Mouse (Mus musculus) kidney, postnatal 0 days (tissue): Measurements from ENCODE around the gene B430306N03Rik. TPM values are rescaled to one million over a fixed set of nuclear protein-coding genes. Genes with fewer than 3 reads are reported as not detected.
"Not testable (repeated sequence)": the region's sequence is repeated elsewhere in the genome, so short reads cannot be mapped to it uniquely, and the experiment has no call there.

Source experiments
- ATAC-seq: fragments of 200-750 bp; cut with Nextera tagmentation; replicated peaks from 2 replicates; pipeline ENCODE4 v1.8.0; 2017; ENCODE audit warnings: low read depth, moderate number of reproducible peaks, moderate TSS enrichment, moderate library complexity; ENCODE audit not compliant: low FRiP score
- DNase-seq: peaks from one replicate; pipeline ENCODE4 v3.0.0-alpha.2; 2016; ENCODE audit warnings: low spot score
- H3K27ac ChIP-seq: fragments of 300-500 bp; sonication (generic); 2 replicates; pipeline ENCODE4 v1.5.1; 2014; ENCODE audit warnings: mild to moderate bottlenecking
- H3K27me3 ChIP-seq: fragments of 300-500 bp; sonication (generic); 2 replicates; pipeline ENCODE4 v1.6.1; 2014; ENCODE audit warnings: low read length, mixed read lengths; ENCODE audit not compliant: insufficient read depth
- H3K36me3 ChIP-seq: fragments of 300-500 bp; sonication (generic); 2 replicates; pipeline ENCODE4 v1.6.1; 2014; ENCODE audit warnings: low read length, mixed read lengths; ENCODE audit not compliant: insufficient read depth
- H3K4me1 ChIP-seq: fragments of 300-500 bp; sonication (generic); replicated peaks from 2 replicates; pipeline ENCODE4 v1.6.1; 2014; ENCODE audit warnings: antibody characterized with exemption, low read length, mixed read lengths; ENCODE audit not compliant: insufficient read depth
- H3K4me2 ChIP-seq: fragments of 300-500 bp; sonication (generic); 2 replicates; pipeline ENCODE4 v1.6.1; 2014; ENCODE audit warnings: mild to moderate bottlenecking, low read length, moderate library complexity, mixed read lengths
- H3K4me3 ChIP-seq: fragments of 300-500 bp; sonication (generic); replicated peaks from 2 replicates; pipeline ENCODE4 v1.5.1; 2014; ENCODE audit warnings: low read depth, low read length
- H3K9ac ChIP-seq: fragments of 300-500 bp; sonication (generic); 2 replicates; pipeline ENCODE4 v1.6.1; 2014; ENCODE audit warnings: low read depth, low read length
- H3K9me3 ChIP-seq: fragments of 300-500 bp; sonication (generic); replicated peaks from 2 replicates; pipeline ENCODE4 v1.6.1; 2016; ENCODE audit warnings: low read length, inconsistent platforms, mixed read lengths
- CTCF ChIP-seq: IDR thresholded peaks from 2 replicates; pipeline ENCODE4 v1.5.1; 2016; ENCODE audit warnings: antibody characterized with exemption, low read depth, mild to moderate bottlenecking, moderate library complexity
- WGBS: fragments of 180-500 bp; shearing (Covaris S2); extraction: QIAGEN DNeasy Blood & Tissue Kit; methylation state at CpG from one replicate; pipeline ENCODE4 v1.1.7; 2014; 5-methylcytosine and 5-hydroxymethylcytosine counted together
- polyA plus RNA-seq: library from polyadenylated mRNA; unstranded; fragments of >200 nt; fragmentation: Nextera tagmentation; extraction: Ambion mirVana; gene quantifications from 2 replicates; pipeline ENCODE4 v1.2.1, GENCODE M21; 2015

B430306N03Rik gene
- polyA plus RNA-seq, 1 experiment from 2014 or later: 0.28 TPM

DNA sequence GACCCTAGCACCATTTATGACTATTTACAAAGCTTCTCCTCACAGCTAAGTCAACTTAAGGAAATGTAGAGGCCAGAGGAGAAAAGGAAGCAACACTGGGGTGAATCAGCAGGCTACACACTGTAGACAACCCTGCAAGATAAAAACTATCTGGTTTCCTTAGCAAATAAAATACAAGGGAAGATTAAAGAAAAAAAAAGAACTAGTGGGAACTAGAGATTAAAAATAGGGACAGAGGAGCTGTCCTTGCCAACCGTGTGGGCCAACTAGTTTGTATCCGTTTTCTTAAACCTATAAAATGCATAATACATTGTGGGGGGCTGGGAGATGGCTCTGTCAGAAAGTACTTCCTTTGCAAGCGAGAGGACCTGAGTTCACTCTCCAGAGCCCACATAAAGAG lies 26.0 kb downstream of the B430306N03Rik start:
- WGBS: 58% methylated on average over 3 of the region's 3 CpGs
- Histone ChIP-seq H3K4me2 (no peak overlapping the region), H3K27me3 (no peaks in the 10 kb centered on the region), H3K4me1 (no peaks in the 10 kb centered on the region), H3K4me3 (no peak overlapping the region), H3K9me3 (no peaks in the 10 kb centered on the region), H3K27ac (no peak overlapping the region), H3K36me3 (no peaks in the 10 kb centered on the region), H3K9ac (no peak overlapping the region)
- DNase-seq (no peak), ATAC-seq (no peak)
- TF ChIP-seq CTCF: no peak

DNA sequence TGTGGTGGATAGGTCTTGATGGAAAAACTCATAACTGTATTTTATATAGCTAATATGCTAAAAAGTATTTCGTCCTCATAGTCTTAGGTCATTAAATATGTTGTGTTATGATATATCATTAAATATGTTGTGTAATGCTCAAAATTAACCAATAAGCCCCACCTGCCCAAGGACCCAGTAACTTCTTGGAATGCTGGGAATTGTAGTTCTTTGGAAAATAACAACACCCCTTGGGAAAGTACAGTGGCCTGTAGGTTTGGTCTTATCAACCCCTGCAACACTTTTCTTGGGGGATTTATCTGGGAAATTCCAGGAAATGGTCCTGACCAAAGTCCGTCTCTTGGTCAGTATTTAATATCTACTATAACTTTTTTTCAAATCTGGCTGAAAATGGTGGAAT lies 27.1 kb downstream of the B430306N03Rik start:
- no peak for DNase-seq
- no peak for TF ChIP-seq CTCF
- no peaks in the 10 kb centered on the region for H3K27me3 ChIP-seq
- ATAC-seq: no peak
- no peaks in the 10 kb centered on the region for H3K4me1 ChIP-seq
- H3K9me3 ChIP-seq: no peaks in the 10 kb centered on the region
- 86% methylated on average over 2 of the region's 2 CpGs for WGBS
- H3K36me3 ChIP-seq: no peaks in the 10 kb centered on the region
- no peak overlapping the region for H3K27ac ChIP-seq
- H3K4me2 ChIP-seq: no peak overlapping the region
- no peak overlapping the region for H3K4me3 ChIP-seq
- H3K9ac ChIP-seq: no peak overlapping the region

DNA sequence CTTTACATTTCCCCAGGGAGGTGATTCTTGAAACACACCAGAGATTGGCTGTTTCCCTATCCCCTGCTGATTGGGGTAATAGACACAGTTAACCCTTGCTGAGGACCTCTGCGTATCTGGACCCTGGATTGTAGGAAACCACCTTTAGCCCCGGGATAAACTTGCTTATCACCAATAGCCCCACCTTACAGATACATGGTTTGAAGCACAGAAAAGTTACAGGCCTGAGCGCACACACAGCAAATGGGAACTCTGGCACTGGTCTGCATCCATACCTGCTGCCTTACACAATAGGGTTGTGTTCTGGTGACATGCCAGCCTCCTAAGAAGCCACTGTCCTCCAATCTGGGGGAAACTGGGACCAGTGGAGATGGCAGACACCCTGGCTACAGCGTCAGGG lies 29.9 kb downstream of the B430306N03Rik start:
- H3K4me3 ChIP-seq: no peak overlapping the region
- 77% methylated on average over 4 of the region's 4 CpGs for WGBS
- H3K9me3 ChIP-seq: no peaks in the 10 kb centered on the region

DNA sequence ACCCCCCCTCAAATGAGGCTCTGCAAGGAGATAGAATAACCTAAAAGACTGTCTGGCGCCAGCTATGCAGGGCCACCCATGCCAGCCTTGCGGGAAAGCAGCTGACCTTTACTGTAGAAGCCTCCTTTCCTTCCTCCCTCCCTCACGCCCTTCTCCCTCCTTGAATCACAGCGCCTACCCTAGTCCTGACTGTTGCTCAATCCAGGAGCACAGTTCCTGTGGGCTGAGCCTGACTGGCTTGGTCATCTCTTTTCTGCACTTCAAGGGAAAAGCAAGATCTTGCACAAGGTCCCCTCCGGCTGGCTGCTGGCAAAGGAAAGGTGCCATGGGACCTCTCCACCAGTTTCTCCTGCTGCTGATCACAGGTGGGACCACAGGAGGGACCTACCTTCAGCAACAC lies 30.3 kb downstream of the B430306N03Rik start, which contains the start of gene Trem2:
Gene Trem2 (plus strand): TSS at position 171 of the 400 bp plus-strand sequence.
- no peak for ATAC-seq
- no peaks in the 10 kb centered on the region for H3K9me3 ChIP-seq
- H3K9ac ChIP-seq: no peak within 1 kb of the TSS
- no peak within 1 kb of the TSS for H3K27ac ChIP-seq
- H3K27me3 ChIP-seq: no peaks in the 10 kb centered on the region
- H3K4me3 ChIP-seq: no peak within 1 kb of the TSS
- DNase-seq: no peak
- H3K4me2 ChIP-seq: no peak within 1 kb of the TSS
- no peaks in the 10 kb centered on the region for H3K36me3 ChIP-seq
- 61% methylated on average over 5 of the region's 5 CpGs for WGBS
- no peaks in the 10 kb centered on the region for H3K4me1 ChIP-seq
- no peak for TF ChIP-seq CTCF

More for the DNA sequence above, 29.9 kb downstream of the B430306N03Rik start:
- no peak overlapping the region for H3K9ac ChIP-seq
- no peak overlapping the region for H3K27ac ChIP-seq
- no peak overlapping the region for H3K4me2 ChIP-seq
- no peak for DNase-seq
- no peak for TF ChIP-seq CTCF
- no peaks in the 10 kb centered on the region for H3K4me1 ChIP-seq
- H3K36me3 ChIP-seq: no peaks in the 10 kb centered on the region
- no peak for ATAC-seq
- no peaks in the 10 kb centered on the region for H3K27me3 ChIP-seq

DNA sequence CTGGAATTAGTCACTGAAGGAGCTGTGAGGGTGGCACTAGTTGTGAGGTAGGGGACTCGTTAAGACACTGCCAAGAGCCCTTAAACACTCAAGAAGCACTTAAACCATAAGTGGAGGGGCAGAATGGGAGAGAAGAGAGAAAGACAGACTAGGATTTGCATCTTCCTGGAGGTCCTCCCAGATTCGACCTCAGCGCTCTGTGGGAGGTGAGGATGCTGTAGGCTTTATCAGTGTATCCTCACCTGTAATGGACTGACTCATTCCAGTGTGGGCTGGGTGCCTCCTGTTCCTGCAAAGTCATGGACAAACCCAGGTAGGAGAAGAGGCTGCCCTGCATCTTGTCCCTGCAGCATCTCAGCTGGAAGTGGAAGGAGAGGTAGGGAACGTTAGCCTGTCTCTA lies 30.9 kb downstream of the B430306N03Rik start:
- TF ChIP-seq CTCF: no peak
- Histone ChIP-seq H3K4me3 (no peak overlapping the region), H3K4me2 (no peak overlapping the region), H3K36me3 (no peaks in the 10 kb centered on the region), H3K27ac (no peak overlapping the region), H3K4me1 (no peaks in the 10 kb centered on the region), H3K27me3 (no peaks in the 10 kb centered on the region), H3K9ac (no peak overlapping the region), H3K9me3 (no peaks in the 10 kb centered on the region)
- DNase-seq: no peak
- WGBS: 69% methylated on average over 4 of the region's 4 CpGs
- no peak for ATAC-seq

DNA sequence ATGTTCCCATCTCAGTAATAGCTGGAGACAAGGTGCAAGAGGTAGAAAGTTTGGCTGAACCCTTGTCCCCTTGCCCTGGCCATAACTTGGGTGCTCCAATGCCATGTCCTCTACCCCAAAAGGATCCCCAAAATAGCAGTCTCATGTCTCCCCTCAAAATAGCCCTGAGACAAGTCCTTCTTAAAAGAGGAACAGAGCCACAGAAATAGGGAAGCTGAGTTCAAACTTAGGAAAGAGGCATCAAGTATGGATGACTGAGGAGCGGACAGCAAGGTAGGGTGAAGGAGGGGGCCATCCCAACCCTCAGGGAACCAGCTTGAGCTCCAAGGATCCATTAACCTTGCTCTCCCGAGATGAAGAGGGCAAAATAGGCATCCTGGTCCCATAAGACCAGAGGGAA lies 31.3 kb downstream of the B430306N03Rik start:
- H3K4me2 ChIP-seq: no peak overlapping the region
- WGBS: 71% methylated on average over 2 of the region's 2 CpGs
- H3K27me3 ChIP-seq: no peaks in the 10 kb centered on the region

DNA sequence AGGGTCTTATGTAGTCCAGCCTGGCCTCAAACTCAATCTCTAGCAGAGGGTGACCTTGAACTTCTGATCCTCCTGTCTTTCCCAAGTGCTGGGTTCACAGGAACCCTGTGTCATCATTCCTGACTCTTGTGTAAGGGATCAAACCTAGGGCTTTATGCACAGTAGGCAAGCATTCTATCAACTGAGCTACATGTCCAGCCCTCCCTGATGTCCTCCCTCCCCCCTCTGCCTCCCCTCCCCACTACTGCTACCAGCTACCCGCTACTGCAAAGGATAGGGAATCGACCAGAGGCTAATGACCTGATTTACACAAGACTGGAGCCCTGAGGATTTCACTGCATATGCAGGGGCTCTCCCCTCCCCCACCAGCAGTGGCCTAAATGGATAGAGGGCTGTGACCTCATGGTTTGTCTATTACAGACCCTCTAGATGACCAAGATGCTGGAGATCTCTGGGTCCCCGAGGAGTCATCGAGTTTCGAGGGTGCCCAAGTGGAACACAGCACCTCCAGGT lies 34.8 kb downstream of the B430306N03Rik start:
- Histone ChIP-seq H3K4me2 (no peak overlapping the region), H3K27ac (no peak overlapping the region), H3K4me1 (no peaks in the 10 kb centered on the region), H3K36me3 (no peaks in the 10 kb centered on the region), H3K9me3 (no peaks in the 10 kb centered on the region), H3K9ac (no peak overlapping the region), H3K27me3 (no peaks in the 10 kb centered on the region), H3K4me3 (no peak overlapping the region)
- no peak for DNase-seq
- no peak for ATAC-seq
- TF ChIP-seq CTCF: no peak
- WGBS: 72% methylated on average over 5 of the region's 5 CpGs

More for the DNA sequence above, 31.3 kb downstream of the B430306N03Rik start:
- Histone ChIP-seq H3K4me3 (no peak overlapping the region), H3K9ac (no peak overlapping the region), H3K36me3 (no peaks in the 10 kb centered on the region), H3K27ac (no peak overlapping the region), H3K9me3 (no peaks in the 10 kb centered on the region), H3K4me1 (no peaks in the 10 kb centered on the region)
- no peak for ATAC-seq
- no peak for TF ChIP-seq CTCF
- no peak for DNase-seq

DNA sequence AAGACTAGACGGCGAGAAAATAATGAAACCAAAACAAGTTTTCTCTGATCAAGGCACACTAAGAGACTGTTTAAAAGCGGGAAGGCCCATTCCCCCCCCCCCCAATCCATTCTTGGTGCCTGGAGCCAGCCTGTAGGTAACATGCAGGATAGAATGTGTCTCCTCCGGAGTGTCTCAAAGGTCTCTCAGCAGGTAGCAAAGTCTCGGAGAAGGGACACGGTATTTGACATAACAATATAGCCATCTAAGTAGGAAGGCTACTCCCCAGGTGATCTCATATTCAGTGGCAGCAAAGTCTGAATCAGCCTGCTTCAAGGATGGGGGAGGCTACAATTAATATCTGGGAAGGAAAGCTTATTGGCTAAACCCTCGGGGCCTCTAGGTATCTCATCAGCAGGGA lies 37.0 kb downstream of the B430306N03Rik start:
- H3K4me3 ChIP-seq, H3K9ac ChIP-seq, H3K4me1 ChIP-seq, H3K27me3 ChIP-seq, DNase-seq, ATAC-seq, H3K27ac ChIP-seq, H3K9me3 ChIP-seq, H3K36me3 ChIP-seq, H3K4me2 ChIP-seq: not testable (repeated sequence)
- WGBS: 80% methylated on average over 7 of the region's 7 CpGs
